Mouse (Mus musculus) megakaryocyte, embryonic 14.5 days (primary cell): ENCODE results near the gene Aoah.

Source experiments
- FLI1 ChIP-seq: IDR thresholded peaks from 2 replicates; pipeline ENCODE4 v1.6.1; 2012; ENCODE audit warnings: low read length, inconsistent platforms, mixed read lengths
- GATA1 ChIP-seq: IDR thresholded peaks from 3 replicates; pipeline ENCODE4 v1.6.1; 2012; ENCODE audit warnings: mixed read lengths, low read length, inconsistent platforms, borderline replicate concordance

DNA sequence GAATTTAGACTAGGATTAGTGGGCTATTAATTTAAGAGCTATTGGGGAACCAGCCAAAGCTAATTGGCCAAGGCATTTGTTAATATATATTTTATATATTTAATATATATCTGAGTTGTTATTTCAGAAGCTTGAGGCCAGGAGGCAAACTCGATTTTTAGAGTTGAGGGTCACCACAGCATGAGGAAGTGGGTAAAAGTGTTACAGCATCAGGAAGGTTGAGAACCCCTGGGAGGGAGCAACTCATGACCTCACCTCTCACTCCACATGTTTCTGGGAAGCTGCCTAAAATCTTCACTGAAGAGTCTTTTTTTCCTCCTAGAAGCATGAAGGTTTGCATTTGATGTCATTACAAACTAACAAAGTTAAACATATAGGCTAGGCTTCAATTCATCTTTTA lies 39.1 kb upstream of the Aoah start:
- TF ChIP-seq GATA1 (no peak), FLI1 (no peak)
